Mouse (Mus musculus) ES-Bruce4 (cell line): ENCODE measurements at regions not wholly inside any gene's neighbourhood (a gene's known extent, or its start where the extent isn't known, plus 50 kb on each side); places are given as distances from the start of the nearest gene placed in this dataset.

Experiments used
- EP300 ChIP-seq: IDR thresholded peaks from 2 replicates; pipeline ENCODE4 v1.6.1; 2011; ENCODE audit warnings: low read depth, low read length; ENCODE audit not compliant: insufficient read depth
- POLR2A ChIP-seq: IDR thresholded peaks from one replicate; pipeline ENCODE4 v1.8.1; 2011; ENCODE audit warnings: low read length; ENCODE audit not compliant: insufficient read depth

- no peak for TF ChIP-seq POLR2A
- TF ChIP-seq EP300, result no peak
These were observed 223.8 kb upstream of the Npvf start for GRCm38 (mm10) chr6:50877991-50878390.
